Mouse (Mus musculus) B cell, adult 62 days (primary cell): ENCODE measurements around the gene Sirt4. TPM values are rescaled to one million over a fixed set of nuclear protein-coding genes. Genes with fewer than 3 reads are reported as not detected.

Source experiments
- total RNA-seq: library from RNA; stranded (reverse); gene quantifications from 4 replicates; pipeline ENCODE4 v1.2.4, GENCODE M21; 2023

Sirt4 gene
- total RNA-seq, result 13.4 to 17.4 TPM (median 14.4 TPM) in 4 replicates

GRCm38 (mm10) chr5:115483947-115484920 lies at the start of gene Sirt4:
Gene Sirt4, minus strand, starts transcription at chr5:115484725.

GRCm38 (mm10) chr5:115506454-115507201 lies 22.1 kb upstream of the Sirt4 start, which contains the start of gene Pxn:
Gene Pxn, plus strand, starts transcription at chr5:115506676.

GRCm38 (mm10) chr5:115465642-115466420 lies 18.7 kb downstream of the Sirt4 start, which contains the start of gene Pla2g1b:
Gene Pla2g1b, plus strand, starts transcription at chr5:115466262.

GRCm38 (mm10) chr5:115429359-115430186 lies 55.0 kb downstream of the Sirt4 start, which contains the start of gene Msi1:
Gene Msi1, plus strand, starts transcription at chr5:115429599.

Other genes with a start within 250 kb of the Sirt4 start
- gene Pop5, start 248.9 kb downstream of the Sirt4 start, total RNA-seq, result 36.4 to 44.0 TPM (median 37.7 TPM) in 4 replicates
- gene Rnf10, start 211.8 kb downstream of the Sirt4 start, total RNA-seq, result 134 to 148 TPM (median 145 TPM) in 4 replicates
- gene Coq5, start 205.1 kb downstream of the Sirt4 start, total RNA-seq, result 25.8 to 33.2 TPM (median 27.6 TPM) in 4 replicates
- gene Dynll1, start 183.7 kb downstream of the Sirt4 start, total RNA-seq, result 249 to 290 TPM (median 276 TPM) in 4 replicates
- gene Srsf9, start 157.5 kb downstream of the Sirt4 start, total RNA-seq, result 66.4 to 73.2 TPM (median 69.7 TPM) in 4 replicates
- gene Gatc, start 143.5 kb downstream of the Sirt4 start, total RNA-seq, result 7.9 to 10.5 TPM (median 9.3 TPM) in 4 replicates
- 15.3 to 20.9 TPM (median 19.2 TPM) in 4 replicates for gene Triap1, start 143.5 kb downstream of the Sirt4 start, total RNA-seq
- gene Cox6a1, start 135.7 kb downstream of the Sirt4 start, total RNA-seq, result 183 to 211 TPM (median 197 TPM) in 4 replicates
- not detected in 4 replicates for gene Msi1, start 55.1 kb downstream of the Sirt4 start, total RNA-seq
- not detected in 4 replicates for gene Pla2g1b, start 18.5 kb downstream of the Sirt4 start, total RNA-seq
- 69.9 to 83.9 TPM (median 79.3 TPM) in 4 replicates for gene Pxn, start 22.0 kb upstream of the Sirt4 start, total RNA-seq
- gene Rplp0, start 74.7 kb upstream of the Sirt4 start, total RNA-seq, result 1,427 to 1,461 TPM (median 1,435 TPM) in 4 replicates
- gene Gcn1l1, start 80.5 kb upstream of the Sirt4 start, total RNA-seq, result 104 to 115 TPM (median 110 TPM) in 4 replicates
- gene Rab35, start 147.2 kb upstream of the Sirt4 start, total RNA-seq, result 57.3 to 68.7 TPM (median 63.6 TPM) in 4 replicates
- 2.6 to 6.5 TPM (median 4.3 TPM) in 4 replicates for gene Bicdl1, start 246.9 kb upstream of the Sirt4 start, total RNA-seq